Mouse (Mus musculus) thymus, postnatal 10 days (tissue): ENCODE data around the gene Rp9.

ENCODE experiments used
- DNase-seq, 2 experiments: peaks; one replicate each; pipeline ENCODE4 v3.0.0; 2021; ENCODE audit warnings: low spot score in 2 of 2

Gene Rp9

GRCm38 (mm10) chr9:22366621-22367020 lies 102.9 kb downstream of the Rp9 start:
- DNase-seq: no peak

- no peak for DNase-seq
Measured at GRCm38 (mm10) chr9:22366221-22366620, 103.3 kb downstream of the Rp9 start.
